Mouse (Mus musculus): ENCODE results near the gene Traf3.

DNA sequence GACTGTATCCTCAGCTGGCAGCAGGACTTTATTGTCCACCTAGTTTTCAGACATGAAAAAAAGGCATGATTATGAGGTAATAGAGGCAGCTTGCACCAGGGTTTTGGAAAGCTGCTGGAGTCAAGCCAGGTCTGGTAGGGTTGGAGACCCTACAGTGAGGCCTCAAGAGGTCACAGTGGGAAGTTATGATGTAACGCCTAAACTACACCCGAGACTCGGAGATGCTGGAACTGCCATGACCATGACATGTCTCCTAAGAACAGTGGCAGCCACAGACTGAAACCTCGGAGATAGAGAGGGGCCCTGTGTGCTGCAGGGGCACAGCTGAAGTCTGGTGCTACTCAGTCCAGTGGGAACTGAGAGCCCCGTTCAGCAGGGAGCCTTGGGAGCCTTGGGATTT lies 18.3 kb downstream of the Traf3 start, which contains the start of gene 4930595D18Rik:
- TF ChIP-seq EP300 (IDR thresholded peaks at IDR 0.05; ENCODE audit: low read depth) (no peak), CTCF (IDR thresholded peaks at IDR 0.05; ENCODE audit: low read depth) (no peak)

All from liver, embryonic 14.5 days (tissue).